Mouse (Mus musculus): ENCODE data around the gene Sun2. TPM values are rescaled to one million over a fixed set of nuclear protein-coding genes. Genes with fewer than 3 reads are reported as not detected.

Gene Sun2
- polyA plus RNA-seq, 1 experiment from 2014 or later: 1.2 TPM

- peak; percentile 99 for TF ChIP-seq CTCF (IDR thresholded peaks at IDR 0.05; ENCODE audit: low read depth)
- ATAC-seq: no peak
- 24% methylated on average over 11 of the region's 11 CpGs for WGBS
- H3K9ac ChIP-seq (ENCODE audit: low read depth, low read length): no peak overlapping the region
- no peak overlapping the region for H3K4me3 ChIP-seq (ENCODE audit: low read depth, low read length)
- no peaks in the 10 kb centered on the region for H3K4me1 ChIP-seq (replicated peaks; ENCODE audit: control insufficient read depth, insufficient read depth, low read length)
- H3K4me2 ChIP-seq (replicated peaks; ENCODE audit: low read depth): no peak overlapping the region
- H3K27ac ChIP-seq (ENCODE audit: low read depth, low read length): no peak overlapping the region
- no peaks in the 10 kb centered on the region for H3K36me3 ChIP-seq (ENCODE audit: control insufficient read depth, insufficient read depth)
- no peaks in the 10 kb centered on the region for H3K9me3 ChIP-seq (ENCODE audit: control insufficient read depth)
- no peaks in the 10 kb centered on the region for H3K27me3 ChIP-seq (replicated peaks; ENCODE audit: control insufficient read depth, insufficient read depth, low read length)
Measured at GRCm38 (mm10) chr15:79752742-79753419, 10.5 kb upstream of the Sun2 start.

GRCm38 (mm10) chr15:79751772-79752171 is 9.4 kb upstream of the Sun2 start:
- Histone ChIP-seq H3K9me3 (ENCODE audit: control insufficient read depth) (no peaks in the 10 kb centered on the region), H3K9ac (ENCODE audit: low read depth, low read length) (no peak overlapping the region), H3K36me3 (ENCODE audit: control insufficient read depth, insufficient read depth) (no peaks in the 10 kb centered on the region), H3K27ac (ENCODE audit: low read depth, low read length) (no peak overlapping the region), H3K4me1 (replicated peaks; ENCODE audit: control insufficient read depth, insufficient read depth, low read length) (no peaks in the 10 kb centered on the region), H3K4me2 (replicated peaks; ENCODE audit: low read depth) (no peak overlapping the region), H3K4me3 (ENCODE audit: low read depth, low read length) (no peak overlapping the region), H3K27me3 (replicated peaks; ENCODE audit: control insufficient read depth, insufficient read depth, low read length) (no peaks in the 10 kb centered on the region)
- TF ChIP-seq CTCF (IDR thresholded peaks at IDR 0.05; ENCODE audit: low read depth): no peak
- WGBS: 82% methylated on average over 17 of the region's 17 CpGs
- no peak for ATAC-seq

GRCm38 (mm10) chr15:79750266-79750665 is 7.9 kb upstream of the Sun2 start:
- no peak for ATAC-seq
- no peak for TF ChIP-seq CTCF (IDR thresholded peaks at IDR 0.05; ENCODE audit: low read depth)
- Histone ChIP-seq H3K36me3 (ENCODE audit: control insufficient read depth, insufficient read depth) (no peaks in the 10 kb centered on the region), H3K4me2 (replicated peaks; ENCODE audit: low read depth) (no peak overlapping the region), H3K4me1 (replicated peaks; ENCODE audit: control insufficient read depth, insufficient read depth, low read length) (no peaks in the 10 kb centered on the region), H3K27me3 (replicated peaks; ENCODE audit: control insufficient read depth, insufficient read depth, low read length) (no peaks in the 10 kb centered on the region), H3K27ac (ENCODE audit: low read depth, low read length) (no peak overlapping the region), H3K4me3 (ENCODE audit: low read depth, low read length) (no peak overlapping the region), H3K9ac (ENCODE audit: low read depth, low read length) (no peak overlapping the region), H3K9me3 (ENCODE audit: control insufficient read depth) (no peaks in the 10 kb centered on the region)
- 91% methylated on average over 8 of the region's 8 CpGs for WGBS

- H3K27ac ChIP-seq (ENCODE audit: low read depth, low read length): no peak overlapping the region
- TF ChIP-seq CTCF (IDR thresholded peaks at IDR 0.05; ENCODE audit: low read depth): no peak
- no peaks in the 10 kb centered on the region for H3K36me3 ChIP-seq (ENCODE audit: control insufficient read depth, insufficient read depth)
- no peaks in the 10 kb centered on the region for H3K4me1 ChIP-seq (replicated peaks; ENCODE audit: control insufficient read depth, insufficient read depth, low read length)
- 87% methylated on average over 7 of the region's 7 CpGs for WGBS
- ATAC-seq: no peak
- no peaks in the 10 kb centered on the region for H3K27me3 ChIP-seq (replicated peaks; ENCODE audit: control insufficient read depth, insufficient read depth, low read length)
- no peak overlapping the region for H3K4me3 ChIP-seq (ENCODE audit: low read depth, low read length)
- no peaks in the 10 kb centered on the region for H3K9me3 ChIP-seq (ENCODE audit: control insufficient read depth)
- H3K4me2 ChIP-seq (replicated peaks; ENCODE audit: low read depth): no peak overlapping the region
- no peak overlapping the region for H3K9ac ChIP-seq (ENCODE audit: low read depth, low read length)
Measured at GRCm38 (mm10) chr15:79749162-79749561, 6.8 kb upstream of the Sun2 start.

- H3K4me1 ChIP-seq (replicated peaks; ENCODE audit: control insufficient read depth, insufficient read depth, low read length): no peaks in the 10 kb centered on the region
Measured at GRCm38 (mm10) chr15:79747998-79748397, 5.7 kb upstream of the Sun2 start.

GRCm38 (mm10) chr15:79745883-79746282 is 3.5 kb upstream of the Sun2 start:
- no peaks in the 10 kb centered on the region for H3K9me3 ChIP-seq (ENCODE audit: control insufficient read depth)
- H3K36me3 ChIP-seq (ENCODE audit: control insufficient read depth, insufficient read depth): no peaks in the 10 kb centered on the region
- no peak overlapping the region for H3K27ac ChIP-seq (ENCODE audit: low read depth, low read length)
- H3K9ac ChIP-seq (ENCODE audit: low read depth, low read length): no peak overlapping the region
- H3K4me2 ChIP-seq (replicated peaks; ENCODE audit: low read depth): no peak overlapping the region
- TF ChIP-seq CTCF (IDR thresholded peaks at IDR 0.05; ENCODE audit: low read depth): no peak
- no peaks in the 10 kb centered on the region for H3K4me1 ChIP-seq (replicated peaks; ENCODE audit: control insufficient read depth, insufficient read depth, low read length)
- no peaks in the 10 kb centered on the region for H3K27me3 ChIP-seq (replicated peaks; ENCODE audit: control insufficient read depth, insufficient read depth, low read length)
- no peak overlapping the region for H3K4me3 ChIP-seq (ENCODE audit: low read depth, low read length)
- 86% methylated on average over 5 of the region's 5 CpGs for WGBS
- ATAC-seq: no peak

More at GRCm38 (mm10) chr15:79747998-79748397, 5.7 kb upstream of the Sun2 start:
- Histone ChIP-seq H3K4me2 (replicated peaks; ENCODE audit: low read depth) (no peak overlapping the region), H3K27me3 (replicated peaks; ENCODE audit: control insufficient read depth, insufficient read depth, low read length) (no peaks in the 10 kb centered on the region), H3K9me3 (ENCODE audit: control insufficient read depth) (no peaks in the 10 kb centered on the region), H3K27ac (ENCODE audit: low read depth, low read length) (no peak overlapping the region), H3K4me3 (ENCODE audit: low read depth, low read length) (no peak overlapping the region), H3K36me3 (ENCODE audit: control insufficient read depth, insufficient read depth) (no peaks in the 10 kb centered on the region), H3K9ac (ENCODE audit: low read depth, low read length) (no peak overlapping the region)
- 66% methylated on average over 11 of the region's 11 CpGs for WGBS
- TF ChIP-seq CTCF (IDR thresholded peaks at IDR 0.05; ENCODE audit: low read depth): peak; percentile 68
- ATAC-seq: no peak

All from intestine, postnatal 0 days (tissue).